Mouse (Mus musculus): ENCODE measurements around the gene Mmp3.

DNA sequence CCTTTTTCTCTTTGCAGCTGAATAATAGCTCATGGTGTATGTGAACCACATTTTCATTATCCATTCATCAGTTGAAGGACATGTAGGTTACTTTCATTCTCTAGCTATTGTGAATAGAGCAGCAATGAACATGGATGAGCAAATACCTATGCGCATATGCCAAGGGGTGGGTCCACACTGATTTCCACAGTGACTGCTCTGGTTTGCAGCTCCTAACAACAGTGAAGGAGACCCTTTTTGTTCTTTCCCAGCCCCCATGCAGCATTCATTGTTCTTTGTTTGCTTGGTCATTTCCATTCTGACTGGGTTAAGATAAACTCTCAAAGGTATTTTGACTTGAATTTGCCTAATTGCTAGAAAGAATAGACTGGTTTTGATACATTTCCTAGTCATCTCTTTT, 24.6 kb downstream of the Mmp3 start:
- no peak for TF ChIP-seq CTCF (IDR thresholded peaks at IDR 0.05; ENCODE audit: borderline replicate concordance, control insufficient read depth, extremely low read depth, insufficient read depth, low read length, poor library complexity)
- no peak for TF ChIP-seq POLR2A (IDR thresholded peaks at IDR 0.05; ENCODE audit: control insufficient read depth, extremely low read depth, insufficient read depth, low read length, poor library complexity)
